Mouse (Mus musculus) brown adipose tissue, adult 24 weeks (tissue): Measurements from ENCODE around the gene Rcn3. TPM values are rescaled to one million over a fixed set of nuclear protein-coding genes. Genes with fewer than 3 reads are reported as not detected.

Experiments used
- H3K27ac ChIP-seq: fragments of 200-500 bp; replicated peaks from 2 replicates; pipeline ENCODE4 v1.5.1; 2012; ENCODE audit warnings: low read depth, mild to moderate bottlenecking, low read length
- H3K4me1 ChIP-seq: fragments of 200-500 bp; 2 replicates; pipeline ENCODE4 v1.6.1; 2012; ENCODE audit warnings: low read length, mixed read lengths; ENCODE audit not compliant: control insufficient read depth, insufficient read depth, insufficient read length
- H3K4me3 ChIP-seq: fragments of 200-500 bp; 2 replicates; pipeline ENCODE4 v1.5.1; 2012; ENCODE audit warnings: low read depth, mild to moderate bottlenecking, low read length, moderate library complexity; ENCODE audit not compliant: insufficient read depth
- polyA plus RNA-seq: library from polyadenylated mRNA; stranded (reverse); fragments of >200 nt; gene quantifications from 2 replicates; pipeline ENCODE4 v1.2.4, GENCODE M21; 2012; ENCODE audit not compliant: missing spikeins, insufficient read depth, insufficient read length

Rcn3 gene
- polyA plus RNA-seq, 1 experiment, result 12.7 TPM

DNA sequence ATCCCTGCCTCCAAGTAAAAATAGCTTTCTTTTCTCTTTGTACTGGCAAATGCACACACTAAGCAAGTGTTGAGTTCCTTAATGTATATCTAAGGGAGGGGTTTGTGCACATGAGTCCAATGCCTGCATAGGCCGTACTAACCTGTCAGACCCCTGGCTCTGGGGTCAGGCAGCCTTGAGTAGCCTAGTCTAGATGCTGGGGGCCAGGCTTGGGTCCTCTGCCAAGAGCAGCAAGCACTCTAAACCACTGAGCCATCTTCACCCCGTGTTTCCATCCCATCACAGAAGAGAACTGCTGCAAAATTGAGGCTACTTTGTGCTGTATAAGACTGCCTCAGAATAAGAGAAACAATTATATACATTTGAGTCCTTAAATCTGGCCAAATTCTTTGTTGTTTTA lies 14.2 kb downstream of the Rcn3 start:
- Histone ChIP-seq H3K4me3 (no peak overlapping the region), H3K4me1 (peaks cover 5% of the 10 kb centered on the region), H3K27ac (no peak overlapping the region)

DNA sequence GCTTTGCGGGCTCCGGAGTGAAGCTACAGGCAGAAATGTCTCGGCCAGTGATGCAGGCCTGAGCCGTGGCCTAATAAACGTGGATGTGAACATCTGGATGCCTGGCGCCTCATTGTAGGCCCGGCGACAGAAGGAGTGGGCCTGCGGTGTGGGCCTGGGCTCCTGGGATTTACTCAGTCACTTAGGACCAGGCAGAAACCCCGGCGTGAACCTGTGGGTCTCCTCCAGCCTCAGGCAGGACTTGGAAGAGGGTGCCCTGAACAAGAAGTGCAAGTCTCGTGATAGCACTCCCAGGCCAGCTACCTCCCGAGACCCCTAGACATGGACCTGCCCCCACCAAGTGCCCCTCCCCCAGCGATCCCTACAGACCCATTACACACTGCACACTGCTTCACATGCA lies 14.7 kb downstream of the Rcn3 start:
- Histone ChIP-seq H3K4me3 (no peak overlapping the region), H3K4me1 (peaks cover 2% of the 10 kb centered on the region; the same call in 1 of the 2 replicates)

DNA sequence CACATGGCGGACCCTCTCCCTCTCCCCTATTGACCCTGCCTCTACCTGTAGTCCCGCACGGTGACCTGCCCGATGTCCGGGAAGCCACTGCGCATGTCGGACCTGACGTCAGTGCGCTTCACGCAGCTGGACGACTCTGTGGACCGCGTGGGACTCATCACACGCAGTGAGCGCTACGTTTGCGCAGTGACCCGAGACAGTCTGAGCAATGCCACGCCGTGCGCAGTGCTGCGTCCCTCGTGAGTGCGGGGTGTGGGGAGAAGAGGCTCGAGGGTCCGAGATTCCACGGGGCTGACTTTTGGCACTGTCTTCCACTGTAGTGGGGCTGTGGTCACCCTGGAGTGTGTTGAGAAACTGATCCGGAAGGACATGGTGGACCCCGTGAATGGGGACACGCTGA lies 15.5 kb downstream of the Rcn3 start:
- H3K4me3 ChIP-seq, result no peak overlapping the region
- H3K4me1 ChIP-seq, result peaks cover 2% of the 10 kb centered on the region; the same call in 1 of the 2 replicates
- H3K27ac ChIP-seq, result no peak overlapping the region

More for the DNA sequence above, 14.7 kb downstream of the Rcn3 start:
- no peak overlapping the region for H3K27ac ChIP-seq

DNA sequence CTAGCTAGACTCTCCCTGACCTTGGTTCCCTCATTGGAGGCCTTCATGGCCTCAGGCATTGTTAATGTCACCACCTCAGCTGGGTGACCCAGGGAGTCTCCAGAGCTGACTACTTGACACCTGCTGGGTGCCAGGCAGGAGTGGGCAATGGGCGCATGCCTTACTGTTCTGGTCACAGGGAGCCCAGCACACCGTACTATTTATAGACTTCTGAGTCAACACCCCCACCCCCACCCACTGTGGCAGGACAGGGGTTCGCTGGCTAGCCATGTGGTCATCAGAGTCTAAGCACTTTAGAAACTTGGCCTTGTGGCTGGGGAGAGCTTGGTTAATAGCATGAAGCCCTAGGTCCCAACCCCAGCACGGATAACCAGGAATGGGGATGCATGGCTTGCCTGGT lies 16.6 kb downstream of the Rcn3 start:
- H3K4me3 ChIP-seq, result no peak overlapping the region
- peaks cover 2% of the 10 kb centered on the region; the same call in 1 of the 2 replicates for H3K4me1 ChIP-seq
- H3K27ac ChIP-seq, result no peak overlapping the region

DNA sequence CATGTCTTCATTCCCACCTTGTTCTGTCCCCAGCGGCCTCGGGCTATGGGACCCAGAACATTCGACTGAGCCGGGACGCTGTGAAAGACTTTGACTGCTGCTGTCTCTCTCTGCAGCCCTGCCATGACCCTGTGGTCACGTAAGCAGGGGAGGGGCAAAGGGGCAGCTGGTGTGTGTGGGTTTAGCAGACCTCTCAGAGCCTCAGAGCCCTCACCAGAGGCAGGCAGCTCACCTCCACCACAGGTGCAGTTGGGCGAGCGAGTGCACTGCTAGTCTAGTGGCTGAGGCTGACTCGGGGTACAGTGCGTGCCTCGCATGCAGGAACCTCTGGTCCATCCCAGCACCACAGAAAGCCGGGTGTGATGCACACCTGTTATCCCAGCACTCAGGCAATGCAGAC lies 18.1 kb downstream of the Rcn3 start:
- Histone ChIP-seq H3K27ac (no peak overlapping the region), H3K4me1 (peaks cover 2% of the 10 kb centered on the region; the same call in 1 of the 2 replicates), H3K4me3 (no peak overlapping the region)

DNA sequence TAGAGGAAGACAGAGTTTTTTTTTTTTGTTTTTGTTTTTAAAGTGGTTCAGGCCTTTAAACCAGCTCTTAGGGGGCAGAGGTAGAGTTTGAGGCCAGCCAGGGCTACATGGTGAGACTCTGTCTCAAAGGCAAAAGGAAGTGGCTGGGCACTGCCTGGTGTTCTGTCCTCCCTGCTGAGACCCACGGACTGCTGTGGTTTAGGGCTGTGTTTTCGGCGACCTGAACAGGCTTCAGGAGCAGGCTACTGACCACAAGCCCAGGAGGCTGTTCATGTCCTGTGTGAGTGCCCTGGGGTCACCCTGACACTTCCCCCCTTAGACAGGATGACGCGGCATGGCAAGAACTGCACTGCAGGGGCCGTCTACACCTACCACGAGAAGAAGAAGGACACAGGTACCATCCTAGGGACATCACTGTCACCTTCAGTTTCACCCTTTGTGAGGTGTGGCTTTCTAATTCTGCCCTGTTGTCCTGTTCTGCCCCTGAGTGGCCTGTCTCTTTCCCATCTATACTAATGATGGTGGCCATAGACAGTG lies 18.8 kb downstream of the Rcn3 start:
- H3K4me3 ChIP-seq, result no peak overlapping the region
- peaks cover 2% of the 10 kb centered on the region; the same call in 1 of the 2 replicates for H3K4me1 ChIP-seq
- no peak overlapping the region for H3K27ac ChIP-seq

DNA sequence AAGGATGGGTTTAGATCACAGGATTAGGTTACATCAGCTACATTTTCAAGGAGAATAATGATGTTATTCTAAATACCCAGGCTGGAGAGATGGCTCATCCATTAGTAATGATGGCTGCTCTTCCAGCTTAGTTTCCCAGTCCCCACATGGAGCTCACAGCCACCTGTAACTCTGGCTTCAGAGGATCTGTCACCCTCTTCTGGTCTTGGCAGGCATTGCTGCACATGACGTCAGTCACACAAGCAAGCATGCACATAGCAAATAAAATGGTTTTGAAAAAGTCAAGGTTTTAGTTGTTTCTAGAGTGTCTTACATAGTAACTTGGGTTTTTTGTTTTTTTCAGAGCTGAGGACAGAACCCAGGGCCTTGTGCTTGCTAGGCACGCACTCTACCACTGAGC lies 19.8 kb downstream of the Rcn3 start:
- no peak overlapping the region for H3K4me3 ChIP-seq
- H3K27ac ChIP-seq, result no peak overlapping the region

DNA sequence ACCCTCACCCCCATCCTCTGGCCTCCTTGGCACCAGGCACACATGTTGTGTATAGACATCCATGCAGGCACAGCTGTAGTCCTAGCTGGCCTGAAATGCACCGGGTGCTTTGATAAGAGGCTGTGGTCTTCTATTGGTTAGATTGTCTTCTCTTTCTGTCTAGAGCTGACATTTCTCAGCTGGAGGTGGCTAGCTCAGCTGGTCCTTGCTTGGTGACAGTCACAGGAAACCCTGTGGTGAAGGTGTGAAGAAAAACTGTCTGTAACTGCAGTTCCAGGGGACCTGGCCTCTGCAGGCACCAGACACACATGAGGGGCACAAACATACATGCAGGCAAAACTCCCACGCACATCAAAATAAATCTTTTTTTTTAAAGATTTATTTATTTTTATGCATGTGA lies 22.4 kb downstream of the Rcn3 start:
- no peak overlapping the region for H3K27ac ChIP-seq
- H3K4me3 ChIP-seq, result no peak overlapping the region
- no peaks in the 10 kb centered on the region for H3K4me1 ChIP-seq

More for the DNA sequence above, 19.8 kb downstream of the Rcn3 start:
- peaks cover 2% of the 10 kb centered on the region; the same call in 1 of the 2 replicates for H3K4me1 ChIP-seq

DNA sequence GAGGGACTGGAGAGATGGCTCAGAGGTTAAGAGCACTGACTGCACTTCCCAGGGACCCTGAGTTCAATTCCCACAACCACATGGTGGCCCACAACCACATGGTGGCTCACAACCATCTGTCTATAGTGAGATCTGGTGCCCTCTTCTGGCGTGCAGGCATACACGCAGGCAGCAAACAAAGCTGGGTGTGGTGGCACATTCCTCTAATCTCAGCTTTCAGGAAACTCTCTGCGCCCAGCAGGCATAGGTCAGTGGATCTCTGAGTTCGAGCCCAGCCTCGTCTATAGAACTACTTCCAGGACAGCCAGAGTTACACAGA lies 24.1 kb downstream of the Rcn3 start:
- Histone ChIP-seq H3K27ac (no peak overlapping the region), H3K4me3 (no peak overlapping the region), H3K4me1 (no peaks in the 10 kb centered on the region)

DNA sequence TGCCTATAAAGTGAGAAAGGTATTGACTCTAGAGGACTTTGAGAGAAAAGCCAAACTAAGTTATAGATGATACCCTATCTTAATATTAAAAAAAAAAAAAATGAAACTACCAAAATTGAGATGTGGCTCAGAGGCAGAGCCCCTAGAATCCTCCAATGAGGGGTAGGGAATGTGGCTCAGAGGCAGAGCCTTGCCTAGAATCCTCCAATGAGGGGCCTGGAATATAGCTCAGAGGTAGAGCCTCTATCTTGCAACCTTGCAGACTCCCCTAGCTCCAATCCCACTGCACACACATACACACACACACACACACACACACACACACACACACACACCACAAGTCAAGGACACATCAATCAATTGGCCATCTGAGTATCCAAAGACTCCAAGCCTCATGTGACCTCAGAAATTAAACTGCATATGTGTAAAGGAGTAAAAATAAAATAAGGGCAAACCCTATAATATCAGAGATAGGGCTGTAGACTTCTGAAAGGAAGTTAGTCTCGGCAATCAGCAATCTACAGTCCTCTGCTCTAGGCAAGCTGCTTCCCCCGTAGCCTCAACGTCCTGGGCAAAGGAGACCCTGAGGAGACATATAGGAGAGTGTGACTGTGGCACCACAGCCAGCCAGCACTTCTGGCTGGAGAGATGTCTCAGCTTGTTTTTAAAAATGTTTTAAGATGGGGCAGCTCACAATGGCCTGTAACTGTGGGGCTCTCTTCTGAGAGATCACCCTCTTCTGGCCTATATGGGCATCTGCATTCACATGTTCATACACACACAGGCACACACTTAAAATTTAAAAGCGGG lies 24.6 kb downstream of the Rcn3 start:
- Histone ChIP-seq H3K4me3 (no peak overlapping the region), H3K27ac (no peak overlapping the region), H3K4me1 (no peaks in the 10 kb centered on the region)

DNA sequence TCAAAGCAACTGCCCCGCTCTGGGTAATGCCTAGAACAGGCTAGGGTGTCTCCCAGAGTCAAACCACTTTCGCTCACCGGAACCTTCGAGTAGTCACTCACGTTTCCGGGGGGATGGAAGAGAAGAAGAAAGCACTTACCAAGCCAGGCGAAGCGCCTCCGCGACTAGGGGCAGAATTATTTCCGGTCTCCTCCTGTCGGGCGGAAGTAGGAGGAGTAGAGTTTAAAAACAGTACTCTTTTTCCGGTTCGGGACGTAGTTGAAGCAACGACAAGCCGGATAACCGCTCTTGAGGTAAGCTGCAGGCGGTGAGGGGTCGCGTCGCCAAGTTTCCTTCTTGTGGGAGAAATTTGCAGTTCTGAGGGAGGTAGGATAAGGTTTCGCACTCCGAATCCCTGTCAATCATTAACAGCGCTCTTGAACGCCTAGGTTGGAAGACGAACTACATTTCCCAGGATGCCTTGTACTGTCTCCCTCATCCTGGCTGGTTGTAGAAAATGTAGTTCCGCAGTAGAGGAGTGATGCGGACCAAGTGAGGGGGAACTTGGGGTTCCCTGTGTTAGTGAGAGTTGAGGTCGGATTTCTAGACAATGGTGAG lies 29.7 kb downstream of the Rcn3 start, which contains the start of the genes Nosip and Prrg2:
Gene Nosip (plus strand): TSS at position 191 of the 597 bp plus-strand sequence.
Gene Prrg2 (minus strand): TSS at position 439 of the 597 bp plus-strand sequence.
- Histone ChIP-seq H3K27ac (peak within 1 kb of the TSS; percentile 93), H3K4me3 (peak within 1 kb of the TSS; percentile 75), H3K4me1 (peaks cover 4% of the 10 kb centered on the region; the same call in 1 of the 2 replicates)

DNA sequence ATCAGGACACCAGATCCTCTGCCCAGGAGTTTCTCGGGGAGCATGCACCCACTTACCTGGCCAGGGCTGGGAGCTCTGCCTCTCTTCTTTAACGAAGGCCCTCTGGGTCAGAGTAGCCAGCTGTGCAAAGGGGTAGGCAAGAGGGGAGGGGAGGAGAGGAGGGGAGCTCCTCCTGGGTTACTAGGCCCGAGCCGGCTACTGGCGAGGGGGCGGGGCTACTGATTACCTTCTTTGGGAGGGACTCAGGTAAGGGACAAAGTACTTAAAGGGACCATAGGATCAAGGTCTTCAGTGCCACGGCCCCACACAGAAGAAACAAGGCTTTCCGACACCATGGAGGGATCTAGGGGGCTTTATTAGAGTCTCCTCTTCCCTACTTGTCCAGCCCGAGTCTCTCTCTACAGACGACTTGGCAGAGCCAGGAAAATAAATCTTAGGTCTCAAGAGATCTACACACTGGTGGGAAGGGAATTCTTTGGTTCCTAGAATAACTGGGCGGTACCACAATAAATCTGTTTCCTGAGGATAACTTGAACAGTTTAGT lies 30.4 kb downstream of the Rcn3 start:
- H3K4me1 ChIP-seq, result peaks cover 4% of the 10 kb centered on the region; the same call in 1 of the 2 replicates
- H3K4me3 ChIP-seq, result peak overlapping the region; percentile 75
- peak overlapping the region; percentile 18; the same call in 1 of the 2 replicates for H3K27ac ChIP-seq

DNA sequence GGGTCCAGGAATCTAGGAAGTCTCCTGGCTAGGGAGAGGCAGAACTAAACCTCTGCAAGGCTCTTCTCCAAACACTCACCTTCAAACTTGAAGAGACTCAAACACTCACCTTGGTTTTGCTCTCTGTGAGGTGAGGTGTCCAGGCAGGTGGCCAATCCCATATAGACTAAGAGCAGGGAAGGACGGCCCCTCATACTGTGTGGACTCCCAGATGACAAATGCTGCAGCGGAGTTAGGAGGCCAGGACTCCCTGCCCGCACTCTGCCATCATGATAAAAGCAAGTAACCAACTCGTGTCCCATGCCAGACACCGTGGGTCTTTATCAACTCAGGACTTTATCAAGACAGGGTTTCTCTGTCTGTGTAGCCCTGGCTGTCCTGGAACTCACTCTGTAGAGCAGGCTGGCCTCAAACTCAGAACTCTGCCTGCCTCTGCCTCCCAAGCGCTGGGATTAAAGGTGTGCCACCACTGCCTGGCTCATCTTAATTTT lies 31.3 kb downstream of the Rcn3 start:
- Histone ChIP-seq H3K4me1 (peaks cover 4% of the 10 kb centered on the region; the same call in 1 of the 2 replicates), H3K27ac (no peak overlapping the region)

DNA sequence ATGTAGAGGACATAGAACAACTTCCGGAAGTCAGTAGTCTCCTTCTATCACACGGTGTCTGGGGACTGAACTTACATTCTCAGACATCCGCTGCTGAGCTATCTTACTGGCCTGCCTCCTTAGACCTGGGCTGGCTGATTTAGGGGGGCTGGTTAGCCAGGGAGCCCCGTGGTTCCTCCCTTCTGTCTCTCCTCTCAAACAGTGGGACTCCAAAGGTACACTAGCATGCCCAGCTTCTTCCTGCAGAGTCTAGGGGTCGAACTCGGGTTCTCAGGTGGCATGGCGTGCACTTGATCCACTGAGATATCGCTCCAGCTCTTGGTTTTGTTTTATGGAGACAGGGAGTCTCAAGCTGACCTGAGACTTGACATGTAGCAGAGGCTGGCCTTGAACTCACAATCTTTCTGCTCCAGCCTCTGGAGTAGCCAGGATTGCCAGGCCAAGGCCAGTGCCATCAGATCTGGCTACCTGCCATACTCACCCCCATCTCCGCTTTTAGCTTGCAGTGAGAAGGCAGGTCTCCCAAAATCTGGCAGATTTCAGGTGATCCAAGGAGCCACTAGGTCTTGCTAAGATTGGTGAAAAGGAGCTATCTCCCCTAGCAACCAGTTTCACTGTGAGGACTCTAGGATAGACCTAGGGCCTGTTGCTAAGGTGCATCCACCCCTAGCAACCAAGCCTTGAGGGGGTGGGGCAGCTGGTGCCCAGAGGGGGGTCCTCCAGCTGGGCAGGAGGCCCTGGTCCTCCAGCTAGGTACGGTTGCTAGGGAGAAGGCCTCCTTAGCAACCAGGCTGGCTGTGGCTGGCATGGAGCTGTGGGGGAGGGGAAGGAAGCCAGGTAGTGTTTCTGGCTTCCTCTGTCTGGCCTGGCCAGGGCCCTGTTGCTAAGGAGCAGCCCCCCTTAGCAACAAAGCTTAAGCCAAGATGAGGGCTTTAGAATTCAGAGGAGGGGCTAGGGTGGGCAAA lies 33.1 kb downstream of the Rcn3 start:
- Histone ChIP-seq H3K27ac (no peak overlapping the region), H3K4me3 (no peak overlapping the region), H3K4me1 (peaks cover 4% of the 10 kb centered on the region; the same call in 1 of the 2 replicates)

More for the DNA sequence above, 31.3 kb downstream of the Rcn3 start:
- no peak overlapping the region for H3K4me3 ChIP-seq
